Mouse (Mus musculus): ENCODE results near the gene B3galnt2.

DNA sequence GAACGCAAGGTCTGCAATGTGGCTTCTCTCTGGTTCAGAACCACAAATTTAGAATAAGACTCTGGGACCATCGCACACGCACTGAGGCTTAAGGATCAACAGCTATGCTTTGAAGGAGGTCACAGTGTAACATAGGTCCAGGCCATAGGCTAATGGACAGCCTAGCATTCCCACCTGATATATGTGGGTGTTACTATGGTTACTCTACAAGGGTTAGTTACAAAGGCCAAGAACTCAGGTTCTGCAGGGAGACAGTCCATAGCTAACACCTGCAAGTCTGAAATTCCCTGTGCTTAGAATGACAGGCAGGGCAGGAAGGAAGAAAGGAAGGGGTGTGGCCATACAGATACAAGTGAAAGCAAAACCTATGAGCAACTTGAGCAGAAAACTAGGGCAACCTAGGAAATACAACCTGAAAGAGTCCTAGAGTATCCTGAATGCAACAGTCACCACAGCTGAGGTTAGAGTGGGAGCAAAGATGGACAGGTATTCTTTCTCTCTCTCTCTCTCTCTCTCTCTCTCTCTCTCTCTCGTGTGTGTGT, 57.3 kb downstream of the B3galnt2 start:
- TF ChIP-seq CTCF (IDR thresholded peaks at IDR 0.05; ENCODE audit: low read depth, low read length) (no peak), POLR2A (IDR thresholded peaks at IDR 0.05; ENCODE audit: borderline replicate concordance, low read depth, low read length) (no peak)
